Mouse (Mus musculus): ENCODE data around the gene Kif1a.

Gene Kif1a

GRCm38 (mm10) chr1:93100576-93101491 is 917 bp downstream of the Kif1a start:
- in situ Hi-C loops (cut with MboI; ENCODE audit: low pct_unique_long_range_greater_than_20kb in 1 of 2, low sequenced_read_pairs in 2 of 2, unreplicated experiment in 1 of 2), result no loop called here

- in situ Hi-C loops (cut with MboI; ENCODE audit: low pct_unique_long_range_greater_than_20kb in 1 of 2, low sequenced_read_pairs in 2 of 2, unreplicated experiment in 1 of 2), result no loop called here
These were observed 1.5 kb downstream of the Kif1a start for GRCm38 (mm10) chr1:93100243-93100575.

- in situ Hi-C loops (cut with MboI; ENCODE audit: low pct_unique_long_range_greater_than_20kb in 1 of 2, low sequenced_read_pairs in 2 of 2, unreplicated experiment in 1 of 2), result no loop called here
These were observed 2.8 kb downstream of the Kif1a start for GRCm38 (mm10) chr1:93098956-93099355.

- in situ Hi-C loops (cut with MboI; ENCODE audit: low pct_unique_long_range_greater_than_20kb in 1 of 2, low sequenced_read_pairs in 2 of 2, unreplicated experiment in 1 of 2), result no loop called here
These were observed 9.2 kb downstream of the Kif1a start for GRCm38 (mm10) chr1:93092582-93092981.

GRCm38 (mm10) chr1:93085136-93085535 is 16.6 kb downstream of the Kif1a start:
- in situ Hi-C loops (cut with MboI; ENCODE audit: low pct_unique_long_range_greater_than_20kb in 1 of 2, low sequenced_read_pairs in 2 of 2, unreplicated experiment in 1 of 2), result no loop called here

GRCm38 (mm10) chr1:93083420-93084285 is 18.1 kb downstream of the Kif1a start:
- in situ Hi-C loops (cut with MboI; ENCODE audit: low pct_unique_long_range_greater_than_20kb in 1 of 2, low sequenced_read_pairs in 2 of 2, unreplicated experiment in 1 of 2), result no loop called here

- in situ Hi-C loops (cut with MboI; ENCODE audit: low pct_unique_long_range_greater_than_20kb in 1 of 2, low sequenced_read_pairs in 2 of 2, unreplicated experiment in 1 of 2), result no loop called here
These were observed 19.6 kb downstream of the Kif1a start for GRCm38 (mm10) chr1:93082121-93082520.

GRCm38 (mm10) chr1:93080930-93081589 is 20.7 kb downstream of the Kif1a start:
- in situ Hi-C loops (cut with MboI; ENCODE audit: low pct_unique_long_range_greater_than_20kb in 1 of 2, low sequenced_read_pairs in 2 of 2, unreplicated experiment in 1 of 2), result no loop called here

GRCm38 (mm10) chr1:93079602-93080001 is 22.1 kb downstream of the Kif1a start:
- in situ Hi-C loops (cut with MboI; ENCODE audit: low pct_unique_long_range_greater_than_20kb in 1 of 2, low sequenced_read_pairs in 2 of 2, unreplicated experiment in 1 of 2), result no loop called here

- in situ Hi-C loops (cut with MboI; ENCODE audit: low pct_unique_long_range_greater_than_20kb in 1 of 2, low sequenced_read_pairs in 2 of 2, unreplicated experiment in 1 of 2), result no loop called here
These were observed 29.4 kb downstream of the Kif1a start for GRCm38 (mm10) chr1:93072279-93072865.

- in situ Hi-C loops (cut with MboI; ENCODE audit: low pct_unique_long_range_greater_than_20kb in 1 of 2, low sequenced_read_pairs in 2 of 2, unreplicated experiment in 1 of 2), result no loop called here
These were observed 30.2 kb downstream of the Kif1a start for GRCm38 (mm10) chr1:93071487-93071971.

- in situ Hi-C loops (cut with MboI; ENCODE audit: low pct_unique_long_range_greater_than_20kb in 1 of 2, low sequenced_read_pairs in 2 of 2, unreplicated experiment in 1 of 2), result no loop called here
These were observed 30.9 kb downstream of the Kif1a start for GRCm38 (mm10) chr1:93070881-93071280.

- in situ Hi-C loops (cut with MboI; ENCODE audit: low pct_unique_long_range_greater_than_20kb in 1 of 2, low sequenced_read_pairs in 2 of 2, unreplicated experiment in 1 of 2), result no loop called here
These were observed 33.2 kb downstream of the Kif1a start for GRCm38 (mm10) chr1:93068553-93068952.

- in situ Hi-C loops (cut with MboI; ENCODE audit: low pct_unique_long_range_greater_than_20kb in 1 of 2, low sequenced_read_pairs in 2 of 2, unreplicated experiment in 1 of 2), result no loop called here
These were observed 36.1 kb downstream of the Kif1a start for GRCm38 (mm10) chr1:93065654-93066053.

GRCm38 (mm10) chr1:93063694-93064093 is 38.1 kb downstream of the Kif1a start:
- in situ Hi-C loops (cut with MboI; ENCODE audit: low pct_unique_long_range_greater_than_20kb in 1 of 2, low sequenced_read_pairs in 2 of 2, unreplicated experiment in 1 of 2), result no loop called here

- in situ Hi-C loops (cut with MboI; ENCODE audit: low pct_unique_long_range_greater_than_20kb in 1 of 2, low sequenced_read_pairs in 2 of 2, unreplicated experiment in 1 of 2), result no loop called here
These were observed 50.5 kb downstream of the Kif1a start for GRCm38 (mm10) chr1:93051124-93051833.

GRCm38 (mm10) chr1:93050071-93050470 is 51.7 kb downstream of the Kif1a start:
- in situ Hi-C loops (cut with MboI; ENCODE audit: low pct_unique_long_range_greater_than_20kb in 1 of 2, low sequenced_read_pairs in 2 of 2, unreplicated experiment in 1 of 2), result no loop called here

Measured in mouse embryonic stem cell (cell line).